Comparison of ENCODE assay signal across 8 mouse cellular contexts in genomic region chr1:184844326-184845066, GRCm38 (mm10). TPM values are rescaled to one million over a fixed set of nuclear protein-coding genes. Genes with fewer than 3 reads are reported as not detected.
A peak's percentile ranks its signal among the peaks of the same experiment; 100 is the strongest.
DNase-seq lines count a peak whose midpoint lies in the region; ATAC-seq and TF ChIP-seq lines count a peak whose summit lies in the region.

No protein-coding gene starts in this region.

- peak overlapping the region; percentile 88 for H3K4me3 ChIP-seq in E14TG2a.4 (replicated peaks; ENCODE audit: low read length)
- peak overlapping the region; percentile 82 for H3K4me3 ChIP-seq in forebrain, embryonic 12.5 days (replicated peaks)
- peak overlapping the region; percentile 96 for H3K4me3 ChIP-seq in intestine, embryonic 15.5 days (replicated peaks)
- H3K4me3 ChIP-seq in lung, postnatal 0 days (ENCODE audit: low read depth, low read length), result peak overlapping the region; percentile 73

- H3K9ac ChIP-seq in forebrain, embryonic 12.5 days, result peak overlapping the region; percentile 87
- peak overlapping the region; percentile 95 for H3K9ac ChIP-seq in intestine, embryonic 15.5 days
- peak overlapping the region; percentile 82 for H3K9ac ChIP-seq in lung, postnatal 0 days (replicated peaks; ENCODE audit: low read depth)

- TF ChIP-seq EP300 in lung, postnatal 0 days (IDR thresholded peaks at IDR 0.05), result no peak

- 23% methylated on average over 15 of the region's 15 CpGs for WGBS in forebrain, embryonic 12.5 days
- WGBS in intestine, embryonic 15.5 days, result 17% methylated on average over 15 of the region's 15 CpGs
- WGBS in lung, postnatal 0 days, result 16% methylated on average over 15 of the region's 15 CpGs

- no peaks in the 10 kb centered on the region for H3K9me3 ChIP-seq in E14TG2a.4 (ENCODE audit: low read length)
- H3K9me3 ChIP-seq in forebrain, embryonic 12.5 days, result no peaks in the 10 kb centered on the region
- H3K9me3 ChIP-seq in intestine, embryonic 15.5 days, result no peaks in the 10 kb centered on the region
- H3K9me3 ChIP-seq in lung, postnatal 0 days (ENCODE audit: low read length), result no peaks in the 10 kb centered on the region

- peaks cover 52% of the 10 kb centered on the region for H3K4me1 ChIP-seq in E14TG2a.4 (replicated peaks; ENCODE audit: low read depth, low read length)
- peaks cover 22% of the 10 kb centered on the region for H3K4me1 ChIP-seq in forebrain, embryonic 12.5 days
- H3K4me1 ChIP-seq in intestine, embryonic 15.5 days (replicated peaks), result peaks cover 14% of the 10 kb centered on the region; the same call in 1 of the 2 replicates
- peaks cover 10% of the 10 kb centered on the region; the same call in 1 of the 2 replicates for H3K4me1 ChIP-seq in lung, postnatal 0 days (ENCODE audit: insufficient read depth, low read depth, low read length)

- H3K36me3 ChIP-seq in E14TG2a.4 (ENCODE audit: insufficient read depth, low read length), result no peaks in the 10 kb centered on the region
- H3K36me3 ChIP-seq in forebrain, embryonic 12.5 days (replicated peaks), result no peaks in the 10 kb centered on the region; the same call in 1 of the 2 replicates
- H3K36me3 ChIP-seq in intestine, embryonic 15.5 days, result peaks cover 5% of the 10 kb centered on the region; the same call in 1 of the 2 replicates
- H3K36me3 ChIP-seq in lung, postnatal 0 days (ENCODE audit: insufficient read depth, low read length), result no peaks in the 10 kb centered on the region
- H3K36me3 ChIP-seq in splenic B cell, adult 2 months (ENCODE audit: control insufficient read depth, insufficient read depth, low read length, poor library complexity, severe bottlenecking), result no peaks in the 10 kb centered on the region; the same call in 1 of the 2 replicates

- peaks cover 31% of the 10 kb centered on the region for H3K27me3 ChIP-seq in E14TG2a.4 (ENCODE audit: insufficient read depth, low read length)
- peaks cover 34% of the 10 kb centered on the region for H3K27me3 ChIP-seq in forebrain, embryonic 12.5 days
- no peaks in the 10 kb centered on the region for H3K27me3 ChIP-seq in intestine, embryonic 15.5 days (replicated peaks)
- H3K27me3 ChIP-seq in lung, postnatal 0 days (replicated peaks; ENCODE audit: insufficient read depth, low read length), result no peaks in the 10 kb centered on the region
- H3K27me3 ChIP-seq in splenic B cell, adult 2 months (ENCODE audit: control insufficient read depth, insufficient read depth, low read length, poor library complexity, severe bottlenecking), result no peaks in the 10 kb centered on the region

- no peak for ATAC-seq in forebrain, embryonic 12.5 days (ENCODE audit: low FRiP score)
- no peak for ATAC-seq in intestine, embryonic 15.5 days
- no peak for ATAC-seq in lung, postnatal 0 days

- no peak overlapping the region for H3K27ac ChIP-seq in forebrain, embryonic 12.5 days
- H3K27ac ChIP-seq in intestine, embryonic 15.5 days, result peak overlapping the region; percentile 94
- H3K27ac ChIP-seq in lung, postnatal 0 days (ENCODE audit: low read length), result peak overlapping the region; percentile 88

- no peak for TF ChIP-seq CTCF in E14TG2a.4 (conservative IDR thresholded peaks at IDR 0.05; ENCODE audit: low read length)
- TF ChIP-seq CTCF in lung, postnatal 0 days (IDR thresholded peaks at IDR 0.05), result peak; percentile 39

- H3K4me2 ChIP-seq in forebrain, embryonic 12.5 days, result peak overlapping the region; percentile 83
- H3K4me2 ChIP-seq in intestine, embryonic 15.5 days (replicated peaks), result peak overlapping the region; percentile 78
- H3K4me2 ChIP-seq in lung, postnatal 0 days (replicated peaks; ENCODE audit: low read depth, low read length), result peak overlapping the region; percentile 78

- peak; percentile 19 to 35 for DNase-seq in cerebellum, postnatal 14 days
- DNase-seq in cerebellum, adult 9-11 months, result no peak
- DNase-seq in lung, postnatal 0 days (ENCODE audit: low spot score), result peak; percentile 76
- DNase-seq in splenic B cell, adult 2 months (ENCODE audit: low read depth, low spot score), result peak; percentile 37
- DNase-seq in right cerebral cortex, postnatal 4 days, result no peak

RNA-seq across cellular contexts. Expression of gene Marc2, which starts 1.8 kb away (rescaled TPM):
- polyA plus RNA-seq in forebrain, embryonic 12.5 days (2016; fragmentation: Nextera tagmentation; extraction: Ambion mirVana), result 89.0 and 98.1 TPM in 2 replicates
- polyA plus RNA-seq in intestine, embryonic 15.5 days (2015; fragmentation: Nextera tagmentation; extraction: Ambion mirVana), result 361 and 402 TPM in 2 replicates
- polyA plus RNA-seq in lung, postnatal 0 days (2015; fragmentation: Nextera tagmentation; extraction: Ambion mirVana), result 213 and 222 TPM in 2 replicates

RNA-seq across cellular contexts. Expression of gene Marc1, which starts 33.4 kb away (rescaled TPM):
- polyA plus RNA-seq in forebrain, embryonic 12.5 days (2016; fragmentation: Nextera tagmentation; extraction: Ambion mirVana), result 0.11 TPM in 1 of 2 replicates, not detected in the other
- 0.86 and 0.88 TPM in 2 replicates for polyA plus RNA-seq in intestine, embryonic 15.5 days (2015; fragmentation: Nextera tagmentation; extraction: Ambion mirVana)
- polyA plus RNA-seq in lung, postnatal 0 days (2015; fragmentation: Nextera tagmentation; extraction: Ambion mirVana), result 0.11 and 0.13 TPM in 2 replicates

RNA-seq across cellular contexts. Expression of gene C130074G19Rik, which starts 38.5 kb away (rescaled TPM):
- 0.74 and 0.91 TPM in 2 replicates for polyA plus RNA-seq in forebrain, embryonic 12.5 days (2016; fragmentation: Nextera tagmentation; extraction: Ambion mirVana)
- 2.3 and 2.7 TPM in 2 replicates for polyA plus RNA-seq in intestine, embryonic 15.5 days (2015; fragmentation: Nextera tagmentation; extraction: Ambion mirVana)
- polyA plus RNA-seq in lung, postnatal 0 days (2015; fragmentation: Nextera tagmentation; extraction: Ambion mirVana), result 4.0 and 4.6 TPM in 2 replicates

Comparison
In these comparisons a context has a peak if more than half of its experiments do, and no peak if none do; other contexts are left out.
1. DNase-seq: peak in cerebellum, postnatal 14 days (2 of 2), lung, postnatal 0 days (single experiment) and splenic B cell, adult 2 months (single experiment); none in cerebellum, adult 9-11 months (single experiment) and right cerebral cortex, postnatal 4 days (single experiment).
2. Peak in every context shown above with its lines, with median percentiles within 50 percentile points of each other: H3K4me3 ChIP-seq, H3K4me2 ChIP-seq and H3K9ac ChIP-seq.